Mouse (Mus musculus): ENCODE data around the gene Ano6.

Gene Ano6

GRCm38 (mm10) chr15:95790529-95791071, at the start of gene Ano6:
Ano6 (plus strand) TSS chr15:95790843.
- in situ Hi-C loops (cut with MboI; ENCODE audit: unreplicated experiment in 2 of 2) = loop anchor here (10.0 kb wide), 2 partner anchors 114 to 494 kb away; partner anchors contain the start of gene Arid2 (in 1 of the 2)

- in situ Hi-C loops (cut with MboI; ENCODE audit: unreplicated experiment in 2 of 2) = loop anchor here in 1 of 2 experiments (25.0 kb wide), 1 partner anchor 1394 kb away; no protein-coding TSS in a partner anchor
Measured at GRCm38 (mm10) chr15:95742955-95743354, 47.7 kb upstream of the Ano6 start.

- in situ Hi-C loops (cut with MboI; ENCODE audit: unreplicated experiment in 2 of 2) = loop anchor here in 1 of 2 experiments (25.0 kb wide), 1 partner anchor 1393 kb away; no protein-coding TSS in a partner anchor
Measured at GRCm38 (mm10) chr15:95743856-95744255, 46.8 kb upstream of the Ano6 start.

- in situ Hi-C loops (cut with MboI; ENCODE audit: unreplicated experiment in 2 of 2) = loop anchor here in 1 of 2 experiments (25.0 kb wide), 1 partner anchor 1392 kb away; no protein-coding TSS in a partner anchor
Measured at GRCm38 (mm10) chr15:95745346-95746106, 45.1 kb upstream of the Ano6 start.

DNA sequence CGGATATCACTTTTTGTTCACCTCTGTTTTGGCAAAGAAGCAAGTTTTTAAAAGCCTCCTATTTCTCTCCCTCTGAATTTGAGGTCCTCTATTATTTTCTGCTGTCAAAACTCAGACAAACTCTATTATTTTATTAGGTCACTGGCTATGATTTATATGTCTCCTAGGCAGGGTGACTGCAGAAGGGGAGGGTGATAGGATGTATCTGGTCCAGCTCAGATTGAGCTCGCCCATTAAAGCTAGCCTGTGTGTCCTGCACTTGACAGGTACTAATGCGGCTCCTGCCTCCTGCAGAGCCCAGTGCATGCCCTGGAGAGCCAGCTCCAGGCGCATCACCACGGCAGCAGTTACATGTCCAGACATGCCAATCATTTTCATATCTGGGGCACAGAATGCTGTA, 44.1 kb upstream of the Ano6 start:
- in situ Hi-C loops (cut with MboI; ENCODE audit: unreplicated experiment in 2 of 2) = loop anchor here in 1 of 2 experiments (25.0 kb wide), 1 partner anchor 1391 kb away; no protein-coding TSS in a partner anchor

DNA sequence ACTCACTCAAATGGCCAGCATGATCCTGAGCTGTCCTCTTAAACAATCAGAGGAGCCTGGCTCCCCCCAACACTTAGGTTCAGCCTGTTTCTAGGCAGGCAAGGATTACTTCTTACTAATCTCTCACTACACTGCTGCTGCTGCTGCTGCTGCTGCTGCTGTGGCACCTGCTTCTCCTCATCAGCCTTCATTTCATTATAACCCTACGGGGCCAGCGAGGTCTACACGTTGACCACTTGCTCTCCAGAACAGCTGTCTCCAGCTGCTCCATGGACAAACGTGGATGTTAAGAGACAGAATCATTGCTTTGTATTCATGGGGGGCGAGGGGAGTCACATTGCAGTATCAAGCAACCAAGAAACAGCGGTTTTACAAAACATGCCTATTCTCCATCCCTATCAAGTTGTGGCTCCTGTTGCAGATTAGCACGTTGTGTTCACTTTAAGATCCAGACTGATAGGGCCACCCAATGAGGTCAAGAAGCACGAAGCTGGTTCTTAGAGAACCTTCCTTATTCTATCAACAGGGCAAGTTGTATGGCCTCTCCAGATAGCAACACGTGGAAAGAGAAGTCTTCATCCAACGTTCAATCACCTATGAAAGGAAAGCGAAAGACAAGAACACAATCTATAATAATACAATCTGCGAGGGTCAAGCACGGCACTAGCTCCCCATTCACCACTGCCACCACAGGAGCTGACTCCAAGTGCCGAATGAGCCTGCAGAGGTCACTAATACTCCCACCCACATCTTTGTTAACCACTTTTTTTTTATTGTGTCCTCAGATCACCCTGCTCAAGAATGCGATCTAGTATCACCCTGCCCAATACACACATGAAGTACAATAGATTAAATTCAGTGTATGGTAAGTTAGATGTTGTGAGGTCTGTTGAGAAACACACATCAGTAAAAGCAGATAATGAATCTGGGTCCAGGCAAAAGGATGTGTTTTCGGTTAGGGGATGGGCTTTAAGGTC, 43.4 kb upstream of the Ano6 start:
- in situ Hi-C loops (cut with MboI; ENCODE audit: unreplicated experiment in 2 of 2) = loop anchor here in 1 of 2 experiments (25.0 kb wide), 1 partner anchor 1390 kb away; no protein-coding TSS in a partner anchor

GRCm38 (mm10) chr15:95749216-95749615, 41.4 kb upstream of the Ano6 start:
- in situ Hi-C loops (cut with MboI; ENCODE audit: unreplicated experiment in 2 of 2) = loop anchor here in 1 of 2 experiments (25.0 kb wide), 1 partner anchor 1388 kb away; no protein-coding TSS in a partner anchor

- in situ Hi-C loops (cut with MboI; ENCODE audit: unreplicated experiment in 2 of 2) = loop anchor here (25.0 kb wide), 4 partner anchors 637 to 1437 kb away; no protein-coding TSS in a partner anchor
Measured at GRCm38 (mm10) chr15:95750038-95750437, 40.6 kb upstream of the Ano6 start.

GRCm38 (mm10) chr15:95751832-95752676, 38.6 kb upstream of the Ano6 start:
- in situ Hi-C loops (cut with MboI; ENCODE audit: unreplicated experiment in 2 of 2) = loop anchor here (25.0 kb wide), 4 partner anchors 635 to 1435 kb away; no protein-coding TSS in a partner anchor

DNA sequence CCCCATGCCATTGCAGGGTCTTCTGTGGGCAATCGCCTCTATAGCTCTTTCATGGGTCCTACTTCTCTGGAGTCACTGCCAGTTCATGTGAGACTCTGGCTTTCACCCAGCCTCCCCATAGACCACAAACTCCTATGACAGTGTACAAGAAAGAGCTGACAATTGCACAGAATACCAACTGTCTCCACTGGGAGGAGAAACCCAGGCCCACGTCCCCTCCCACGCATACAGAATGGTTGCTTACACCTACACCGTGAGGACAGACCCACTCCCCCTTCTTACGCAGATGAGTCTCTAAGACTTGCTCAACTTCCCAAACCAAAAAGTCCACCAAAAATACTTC, 38.0 kb upstream of the Ano6 start:
- in situ Hi-C loops (cut with MboI; ENCODE audit: unreplicated experiment in 2 of 2) = loop anchor here (25.0 kb wide), 4 partner anchors 635 to 1435 kb away; no protein-coding TSS in a partner anchor

- in situ Hi-C loops (cut with MboI; ENCODE audit: unreplicated experiment in 2 of 2) = loop anchor here (25.0 kb wide), 4 partner anchors 634 to 1434 kb away; no protein-coding TSS in a partner anchor
Measured at GRCm38 (mm10) chr15:95753031-95753430, 37.6 kb upstream of the Ano6 start.

GRCm38 (mm10) chr15:95757169-95757568, 33.5 kb upstream of the Ano6 start:
- in situ Hi-C loops (cut with MboI; ENCODE audit: unreplicated experiment in 2 of 2) = loop anchor here (25.0 kb wide), 4 partner anchors 630 to 1430 kb away; no protein-coding TSS in a partner anchor

DNA sequence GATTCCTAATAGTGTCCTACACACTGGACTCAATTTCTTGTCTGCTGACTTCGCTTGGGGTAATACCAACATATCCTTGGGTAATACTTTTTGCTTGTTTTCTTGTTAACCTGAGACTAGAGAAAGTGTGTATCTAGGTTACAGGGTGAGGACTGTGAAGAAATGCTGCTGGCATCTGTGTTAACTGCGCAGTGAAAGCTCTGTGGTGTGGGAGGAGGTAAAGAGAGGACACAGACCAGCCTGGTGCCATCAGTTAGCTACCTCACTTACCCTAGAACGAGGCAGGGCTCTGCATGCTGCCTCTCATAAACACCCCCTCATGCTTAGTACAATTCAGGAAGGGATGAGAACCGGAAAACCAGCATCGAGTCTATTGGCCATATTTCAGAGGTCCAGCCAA, 32.6 kb upstream of the Ano6 start:
- in situ Hi-C loops (cut with MboI; ENCODE audit: unreplicated experiment in 2 of 2) = loop anchor here (25.0 kb wide), 4 partner anchors 629 to 1429 kb away; no protein-coding TSS in a partner anchor

DNA sequence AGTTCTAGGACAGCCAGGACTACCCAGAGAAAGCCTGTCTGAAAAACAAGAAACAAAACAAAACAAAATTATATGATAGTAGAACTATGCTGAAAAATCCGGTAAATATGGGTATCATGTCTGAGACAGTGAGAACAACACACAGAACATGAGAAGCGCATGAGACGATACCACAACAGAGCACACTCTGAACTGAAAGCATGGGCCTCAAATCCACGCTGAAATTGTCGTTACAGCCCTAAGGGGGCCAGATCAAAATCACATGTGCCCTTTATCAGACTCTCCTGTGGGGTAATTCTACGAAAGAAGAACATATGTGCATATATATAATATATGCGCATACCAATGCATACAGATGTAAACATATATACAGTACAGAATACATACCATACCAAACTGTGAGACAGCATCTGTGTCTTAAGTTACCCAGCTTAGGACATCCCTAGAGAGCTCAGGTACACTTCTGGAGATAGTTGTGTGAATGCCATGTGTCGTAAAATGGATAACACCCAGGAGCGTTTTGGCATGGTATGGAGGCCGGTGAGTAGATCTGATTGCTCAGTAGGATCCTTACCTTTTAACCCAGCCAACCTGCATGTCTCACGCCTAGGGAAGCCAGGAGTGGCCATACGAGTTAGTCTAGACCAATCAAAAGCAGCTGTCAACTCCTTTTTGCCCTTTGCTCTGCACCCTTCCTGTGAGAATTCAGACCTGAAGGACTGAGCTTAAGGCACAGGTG, 31.8 kb upstream of the Ano6 start:
- in situ Hi-C loops (cut with MboI; ENCODE audit: unreplicated experiment in 2 of 2) = loop anchor here (25.0 kb wide), 4 partner anchors 628 to 1428 kb away; no protein-coding TSS in a partner anchor

DNA sequence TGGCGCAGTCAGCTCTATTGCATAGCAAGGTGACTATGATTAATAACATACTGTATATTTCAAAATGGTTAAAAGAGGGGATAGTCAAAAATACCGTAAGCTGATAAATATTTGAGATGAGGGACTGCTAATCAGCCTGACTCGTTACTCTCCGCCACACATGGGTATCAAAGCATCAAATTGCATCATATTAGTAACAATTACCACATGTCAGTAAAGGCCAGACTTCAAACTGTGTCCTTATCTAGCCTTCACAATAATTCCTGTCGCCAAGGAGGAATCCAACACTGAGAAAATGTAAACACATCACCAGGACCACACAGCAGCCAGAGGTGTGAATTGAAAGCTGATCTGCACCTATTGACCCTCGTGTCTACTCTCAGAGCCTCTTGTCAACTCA, 30.8 kb upstream of the Ano6 start:
- in situ Hi-C loops (cut with MboI; ENCODE audit: unreplicated experiment in 2 of 2) = loop anchor here (10.0 to 25.0 kb wide), 5 partner anchors 515 to 1427 kb away; no protein-coding TSS in a partner anchor

GRCm38 (mm10) chr15:95761420-95761819, 29.2 kb upstream of the Ano6 start:
- in situ Hi-C loops (cut with MboI; ENCODE audit: unreplicated experiment in 2 of 2) = loop anchor here (10.0 to 25.0 kb wide), 5 partner anchors 513 to 1426 kb away; no protein-coding TSS in a partner anchor

DNA sequence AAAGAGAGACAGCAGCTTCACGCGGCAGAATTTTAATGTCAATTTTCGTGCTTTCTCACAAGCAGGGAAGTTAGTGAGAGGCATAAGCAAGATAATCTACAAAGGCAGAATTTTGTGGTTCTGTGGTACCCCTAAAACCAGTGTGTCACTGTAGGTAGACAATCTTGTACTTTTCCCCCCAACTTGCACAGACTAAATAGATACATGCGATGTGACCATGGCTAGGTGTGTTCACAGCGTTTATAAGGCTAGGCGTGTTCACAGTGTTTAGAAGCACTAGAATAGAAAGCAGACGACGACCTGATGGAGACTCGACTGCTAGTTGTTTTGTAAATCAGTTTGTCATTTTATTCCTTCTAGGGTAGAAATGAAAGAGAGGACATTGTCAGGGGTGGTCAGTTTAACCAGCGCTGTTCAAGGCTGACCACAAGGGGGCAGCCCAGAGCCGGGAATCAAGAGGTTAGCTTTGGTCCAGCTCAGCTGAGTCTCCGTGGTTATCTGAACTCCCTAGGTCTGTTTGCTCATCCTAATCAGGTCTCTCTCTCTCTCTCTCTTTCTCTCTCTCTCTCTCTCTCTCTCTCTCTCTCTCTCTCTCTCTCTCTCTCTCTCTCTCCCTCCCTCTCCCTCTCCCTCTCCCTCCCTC, 27.9 kb upstream of the Ano6 start:
- in situ Hi-C loops (cut with MboI; ENCODE audit: unreplicated experiment in 2 of 2) = loop anchor here (10.0 to 25.0 kb wide), 5 partner anchors 512 to 1425 kb away; no protein-coding TSS in a partner anchor

DNA sequence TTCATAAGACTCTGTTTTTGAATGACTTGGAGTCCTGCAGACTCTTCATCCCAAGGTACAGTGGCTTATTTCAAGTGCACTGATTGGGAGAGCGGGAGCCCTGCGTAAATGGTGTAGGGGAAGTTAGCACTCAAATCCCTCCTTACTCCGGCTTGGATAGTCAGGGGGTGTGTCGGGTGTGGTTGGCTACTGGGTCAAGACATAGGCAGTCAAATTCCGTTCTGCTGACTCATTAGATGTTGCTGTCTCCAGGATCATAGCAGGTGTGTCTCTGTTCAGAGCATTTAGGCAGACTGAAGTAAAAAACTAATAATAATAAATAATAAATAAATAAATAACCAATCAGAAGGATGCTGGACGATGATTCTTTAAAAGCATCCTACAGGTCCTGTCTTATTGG, 27.2 kb upstream of the Ano6 start:
- in situ Hi-C loops (cut with MboI; ENCODE audit: unreplicated experiment in 2 of 2) = loop anchor here (10.0 to 25.0 kb wide), 5 partner anchors 511 to 1424 kb away; no protein-coding TSS in a partner anchor
